Mouse (Mus musculus) heart, postnatal 0 days (tissue): ENCODE data around the gene Chchd4.

ENCODE experiments used
- CTCF ChIP-seq: IDR thresholded peaks from 2 replicates; pipeline ENCODE4 v1.5.1; 2016; ENCODE audit warnings: antibody characterized with exemption, control low read depth, low read depth
- EP300 ChIP-seq: IDR thresholded peaks from 2 replicates; pipeline ENCODE4 v1.6.1; 2016; ENCODE audit warnings: antibody characterized with exemption, low read depth

DNA sequence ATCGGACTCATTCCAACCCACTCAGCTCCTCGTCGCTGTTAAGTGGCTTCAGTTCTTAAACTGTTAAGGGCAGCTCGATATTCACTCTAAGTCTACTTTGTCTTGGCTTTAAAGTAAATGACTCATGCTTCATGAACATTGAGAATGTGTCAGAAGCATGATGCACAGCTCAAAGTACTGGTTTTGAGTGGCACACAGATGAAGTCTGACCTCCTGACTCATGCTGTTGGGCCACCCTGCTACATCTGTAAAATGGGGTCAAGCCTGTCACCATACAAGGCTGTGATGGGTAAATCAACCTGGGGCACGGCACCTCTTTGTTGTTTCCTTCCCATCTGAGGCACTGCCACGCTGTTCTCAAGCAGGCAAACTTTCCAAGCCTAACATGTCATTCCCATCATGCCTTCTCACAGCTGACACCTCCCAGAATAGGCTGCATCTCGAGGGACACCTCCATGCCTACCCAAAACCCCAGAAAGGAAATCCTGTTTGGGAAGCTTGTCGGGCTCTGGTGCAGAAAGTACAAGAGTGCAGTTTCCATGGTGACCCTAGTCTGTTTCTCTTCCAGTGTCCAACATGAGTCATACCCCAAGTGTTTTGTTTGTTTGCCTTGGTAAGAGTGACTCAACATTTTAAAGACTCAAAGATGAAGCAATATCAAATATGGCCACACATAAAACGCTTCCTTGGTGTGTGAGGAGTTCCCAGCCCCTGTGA lies 15.3 kb upstream of the Chchd4 start:
- TF ChIP-seq CTCF (no peak), EP300 (0 out of 2 replicates have a peak, but pooled peaks have one; percentile 38)
